Mouse (Mus musculus): ENCODE results near the gene Slc26a6.

- TF ChIP-seq MAX (IDR thresholded peaks at IDR 0.05) (no peak), CTCF (IDR thresholded peaks at IDR 0.05; ENCODE audit: control insufficient read depth, insufficient read depth, insufficient read length) (no peak), FOSL1 (IDR thresholded peaks at IDR 0.05; ENCODE audit: insufficient read depth, low read length, poor library complexity, severe bottlenecking) (no peak)
These were observed 42.6 kb upstream of the Slc26a6 start for GRCm38 (mm10) chr9:108810516-108810915.
